Mouse (Mus musculus) midbrain, embryonic 12.5 days (tissue): ENCODE data around the gene Mcu. TPM values are rescaled to one million over a fixed set of nuclear protein-coding genes. Genes with fewer than 3 reads are reported as not detected.

Source experiments
- ATAC-seq: fragments of 200-750 bp; cut with Nextera tagmentation; 2 replicates; pipeline ENCODE4 v1.8.0; 2017; ENCODE audit warnings: low read depth, moderate TSS enrichment, moderate library complexity; ENCODE audit not compliant: low FRiP score
- H3K27ac ChIP-seq: fragments of 300-500 bp; sonication (generic); replicated peaks from 2 replicates; pipeline ENCODE4 v1.5.1; 2016; ENCODE audit warnings: mild to moderate bottlenecking
- H3K27me3 ChIP-seq: fragments of 300-500 bp; sonication (generic); 2 replicates; pipeline ENCODE4 v1.6.1; 2016; ENCODE audit warnings: mild to moderate bottlenecking
- H3K36me3 ChIP-seq: fragments of 300-500 bp; sonication (generic); 2 replicates; pipeline ENCODE4 v1.6.1; 2016
- H3K4me1 ChIP-seq: fragments of 300-500 bp; sonication (generic); 2 replicates; pipeline ENCODE4 v1.6.1; 2016
- H3K4me2 ChIP-seq: fragments of 300-500 bp; sonication (generic); replicated peaks from 2 replicates; pipeline ENCODE4 v1.6.1; 2016; ENCODE audit warnings: mild to moderate bottlenecking, moderate library complexity
- H3K4me3 ChIP-seq: fragments of 300-500 bp; sonication (generic); 2 replicates; pipeline ENCODE4 v1.5.1; 2016; ENCODE audit warnings: mild to moderate bottlenecking
- H3K9ac ChIP-seq: fragments of 300-500 bp; sonication (generic); replicated peaks from 2 replicates; pipeline ENCODE4 v1.6.1; 2016; ENCODE audit warnings: mild to moderate bottlenecking, moderate library complexity
- H3K9me3 ChIP-seq: fragments of 300-500 bp; sonication (generic); 2 replicates; pipeline ENCODE4 v1.6.1; 2016; ENCODE audit warnings: mild to moderate bottlenecking
- WGBS: fragments of 180-500 bp; shearing (Covaris S2); methylation state at CpG from one replicate; pipeline ENCODE4 v1.1.7; 2016; 5-methylcytosine and 5-hydroxymethylcytosine counted together
- polyA plus RNA-seq: library from polyadenylated mRNA; unstranded; fragments of >200 nt; fragmentation: Nextera tagmentation; extraction: Ambion mirVana; gene quantifications from 2 replicates; pipeline ENCODE4 v1.2.1, GENCODE M21; 2016

The Mcu gene
- polyA plus RNA-seq, 1 experiment from 2014 or later, result 21.1 TPM

DNA sequence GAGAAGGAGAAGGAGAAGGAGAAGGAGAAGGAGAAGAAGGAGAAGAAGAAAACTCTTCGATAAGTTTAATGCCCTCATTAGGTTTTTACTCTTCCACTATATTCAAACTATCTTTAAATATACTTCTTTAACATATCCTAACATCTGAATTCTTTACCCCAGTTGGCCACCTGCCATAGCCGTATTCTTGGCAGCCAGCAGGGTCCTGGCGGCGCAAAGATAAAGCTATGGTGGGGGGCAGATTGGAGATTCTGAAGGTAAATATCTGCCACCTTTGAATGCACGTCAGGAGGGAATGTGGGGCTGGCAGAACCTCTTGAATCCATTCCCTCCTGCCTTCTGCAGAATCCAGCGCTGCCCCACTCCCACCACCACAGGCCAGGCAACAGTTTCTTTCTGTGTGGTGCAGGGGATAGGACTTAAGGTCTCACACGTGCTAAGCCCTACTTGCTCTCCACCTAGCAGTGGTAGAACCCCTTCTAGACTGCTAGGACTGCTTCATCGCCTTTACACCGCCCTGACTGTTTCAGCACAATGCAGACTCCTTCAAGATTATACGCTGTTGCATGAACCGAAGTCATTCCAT lies 11.5 kb downstream of the Mcu start:
- no peaks in the 10 kb centered on the region for H3K27me3 ChIP-seq
- no peak overlapping the region for H3K9ac ChIP-seq
- WGBS, result 88% methylated on average over 11 of the region's 11 CpGs
- no peak overlapping the region for H3K4me3 ChIP-seq
- no peak overlapping the region for H3K4me2 ChIP-seq
- no peak overlapping the region for H3K27ac ChIP-seq
- ATAC-seq, result no peak
- no peaks in the 10 kb centered on the region for H3K9me3 ChIP-seq
- no peaks in the 10 kb centered on the region for H3K36me3 ChIP-seq
- no peaks in the 10 kb centered on the region for H3K4me1 ChIP-seq

- Histone ChIP-seq H3K27me3 (no peaks in the 10 kb centered on the region), H3K9me3 (no peaks in the 10 kb centered on the region), H3K4me1 (no peaks in the 10 kb centered on the region), H3K9ac (no peak overlapping the region), H3K4me2 (no peak overlapping the region), H3K27ac (no peak overlapping the region), H3K4me3 (no peak overlapping the region), H3K36me3 (no peaks in the 10 kb centered on the region)
- ATAC-seq, result no peak
- WGBS, result 64% methylated on average over 5 of the region's 5 CpGs
These were observed 12.6 kb downstream of the Mcu start for GRCm38 (mm10) chr10:59603843-59604242.

DNA sequence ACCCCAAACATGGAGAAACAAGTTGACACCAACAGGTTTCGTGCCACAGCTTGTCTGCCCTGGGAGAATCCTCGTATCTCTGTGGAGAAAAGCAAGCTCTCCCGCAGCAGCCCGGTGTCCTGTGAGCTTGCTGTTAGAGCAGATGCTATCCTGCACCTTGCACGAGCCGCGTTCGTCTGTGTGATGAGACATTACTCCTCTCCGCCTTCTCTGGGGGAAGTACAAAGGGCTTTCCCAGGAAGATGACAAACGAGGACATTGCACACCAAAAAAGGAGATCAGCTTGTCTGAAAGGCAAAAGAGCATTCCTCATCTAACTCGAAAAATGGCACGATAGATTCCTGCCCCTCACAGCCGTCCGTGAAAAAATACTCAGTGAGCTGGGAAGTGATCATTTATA lies 13.6 kb downstream of the Mcu start:
- H3K27me3 ChIP-seq, result no peaks in the 10 kb centered on the region
- no peak overlapping the region for H3K9ac ChIP-seq
- no peak overlapping the region for H3K4me2 ChIP-seq
- ATAC-seq, result no peak
- H3K36me3 ChIP-seq, result no peaks in the 10 kb centered on the region
- H3K4me1 ChIP-seq, result no peaks in the 10 kb centered on the region
- no peaks in the 10 kb centered on the region for H3K9me3 ChIP-seq
- H3K27ac ChIP-seq, result no peak overlapping the region
- WGBS, result 81% methylated on average over 14 of the region's 14 CpGs
- H3K4me3 ChIP-seq, result no peak overlapping the region

DNA sequence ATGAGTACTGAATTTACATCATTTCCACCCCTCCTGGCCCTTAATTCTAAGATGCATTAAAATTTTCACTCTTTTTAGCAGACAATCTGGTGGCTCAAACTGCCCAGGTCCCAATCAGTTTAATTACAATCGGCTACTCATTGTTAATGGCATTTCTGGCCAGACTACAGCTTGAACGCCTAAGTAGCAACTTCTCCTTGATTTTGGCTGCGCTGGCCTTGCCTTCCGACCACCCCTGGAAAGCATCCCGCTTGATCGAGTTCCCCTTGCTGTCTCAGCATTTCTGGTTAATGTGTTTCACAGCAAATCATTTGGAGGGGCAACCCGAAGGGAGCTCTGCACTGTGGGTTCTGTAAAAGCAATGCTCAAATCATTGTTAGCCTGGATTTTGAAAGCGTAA lies 14.4 kb downstream of the Mcu start:
- Histone ChIP-seq H3K27me3 (no peaks in the 10 kb centered on the region), H3K27ac (no peak overlapping the region), H3K9me3 (no peaks in the 10 kb centered on the region), H3K36me3 (no peaks in the 10 kb centered on the region), H3K4me1 (no peaks in the 10 kb centered on the region), H3K4me2 (no peak overlapping the region), H3K9ac (no peak overlapping the region), H3K4me3 (no peak overlapping the region)
- ATAC-seq, result no peak
- 83% methylated on average over 8 of the region's 8 CpGs for WGBS

GRCm38 (mm10) chr10:59600516-59600915 lies 16.0 kb downstream of the Mcu start:
- ATAC-seq, result no peak
- no peaks in the 10 kb centered on the region for H3K4me1 ChIP-seq
- no peaks in the 10 kb centered on the region for H3K9me3 ChIP-seq
- H3K4me3 ChIP-seq, result no peak overlapping the region
- H3K4me2 ChIP-seq, result no peak overlapping the region
- H3K9ac ChIP-seq, result no peak overlapping the region
- WGBS, result 91% methylated on average over 8 of the region's 8 CpGs
- no peak overlapping the region for H3K27ac ChIP-seq
- H3K36me3 ChIP-seq, result no peaks in the 10 kb centered on the region
- H3K27me3 ChIP-seq, result no peaks in the 10 kb centered on the region

- no peaks in the 10 kb centered on the region for H3K9me3 ChIP-seq
- WGBS, result 80% methylated on average over 13 of the region's 13 CpGs
- no peaks in the 10 kb centered on the region for H3K4me1 ChIP-seq
- H3K4me2 ChIP-seq, result no peak overlapping the region
- no peaks in the 10 kb centered on the region for H3K27me3 ChIP-seq
- H3K36me3 ChIP-seq, result no peaks in the 10 kb centered on the region
- no peak for ATAC-seq
- no peak overlapping the region for H3K27ac ChIP-seq
- no peak overlapping the region for H3K9ac ChIP-seq
- no peak overlapping the region for H3K4me3 ChIP-seq
These were observed 22.5 kb downstream of the Mcu start for GRCm38 (mm10) chr10:59593826-59594570.

- no peaks in the 10 kb centered on the region for H3K27me3 ChIP-seq
- WGBS, result 89% methylated on average over 9 of the region's 9 CpGs
- H3K4me2 ChIP-seq, result no peak overlapping the region
- no peak overlapping the region for H3K9ac ChIP-seq
- no peak overlapping the region for H3K27ac ChIP-seq
- no peak overlapping the region for H3K4me3 ChIP-seq
- ATAC-seq, result no peak
- no peaks in the 10 kb centered on the region for H3K9me3 ChIP-seq
- H3K4me1 ChIP-seq, result no peaks in the 10 kb centered on the region
- H3K36me3 ChIP-seq, result no peaks in the 10 kb centered on the region
These were observed 25.9 kb downstream of the Mcu start for GRCm38 (mm10) chr10:59590606-59591005.

DNA sequence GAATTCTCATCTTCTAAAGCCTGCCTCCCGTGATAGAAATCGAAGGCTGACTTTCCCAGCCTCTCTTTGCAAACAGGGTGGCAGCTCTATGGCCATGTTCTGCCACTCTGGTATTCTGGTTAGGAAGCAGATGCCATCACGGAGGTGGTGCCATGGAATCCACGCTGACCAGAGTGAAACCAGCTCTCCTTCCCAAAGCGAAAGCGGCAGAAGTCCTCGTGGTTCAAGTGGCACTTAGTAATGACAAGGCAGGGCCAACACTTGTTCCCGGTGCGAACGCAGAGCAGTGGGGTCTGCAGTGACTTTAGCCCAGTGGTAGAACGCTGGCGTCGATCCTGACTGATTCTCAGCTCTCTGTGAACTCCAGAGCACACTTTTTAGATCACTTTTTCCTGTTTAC lies 26.6 kb downstream of the Mcu start:
- no peaks in the 10 kb centered on the region for H3K27me3 ChIP-seq
- no peak for ATAC-seq
- 93% methylated on average over 13 of the region's 13 CpGs for WGBS
- no peak overlapping the region for H3K9ac ChIP-seq
- H3K9me3 ChIP-seq, result no peaks in the 10 kb centered on the region
- H3K36me3 ChIP-seq, result no peaks in the 10 kb centered on the region
- H3K4me1 ChIP-seq, result no peaks in the 10 kb centered on the region
- no peak overlapping the region for H3K4me2 ChIP-seq
- no peak overlapping the region for H3K27ac ChIP-seq
- no peak overlapping the region for H3K4me3 ChIP-seq

- WGBS, result 92% methylated on average over 7 of the region's 7 CpGs
- H3K4me1 ChIP-seq, result no peaks in the 10 kb centered on the region
- H3K4me3 ChIP-seq, result no peak overlapping the region
- H3K27ac ChIP-seq, result no peak overlapping the region
- H3K4me2 ChIP-seq, result no peak overlapping the region
- no peak for ATAC-seq
- H3K36me3 ChIP-seq, result no peaks in the 10 kb centered on the region
- H3K27me3 ChIP-seq, result no peaks in the 10 kb centered on the region
- no peaks in the 10 kb centered on the region for H3K9me3 ChIP-seq
- H3K9ac ChIP-seq, result no peak overlapping the region
These were observed 27.1 kb downstream of the Mcu start for GRCm38 (mm10) chr10:59589420-59589819.

- Histone ChIP-seq H3K4me1 (no peaks in the 10 kb centered on the region), H3K9ac (no peak overlapping the region), H3K27ac (no peak overlapping the region), H3K36me3 (0 out of 2 replicates have a peak, but pooled peaks cover 3% of the 10 kb centered on the region), H3K4me3 (no peak overlapping the region), H3K9me3 (no peaks in the 10 kb centered on the region), H3K4me2 (no peak overlapping the region), H3K27me3 (no peaks in the 10 kb centered on the region)
- ATAC-seq, result no peak
- 92% methylated on average over 7 of the region's 7 CpGs for WGBS
These were observed 28.4 kb downstream of the Mcu start for GRCm38 (mm10) chr10:59588135-59588534.

GRCm38 (mm10) chr10:59586821-59587220 lies 29.7 kb downstream of the Mcu start:
- WGBS, result 94% methylated on average over 15 of the region's 15 CpGs
- H3K36me3 ChIP-seq, result 0 out of 2 replicates have a peak, but pooled peaks cover 6% of the 10 kb centered on the region
- H3K4me2 ChIP-seq, result no peak overlapping the region
- no peak overlapping the region for H3K9ac ChIP-seq
- ATAC-seq, result no peak
- no peak overlapping the region for H3K4me3 ChIP-seq
- H3K27me3 ChIP-seq, result no peaks in the 10 kb centered on the region
- no peaks in the 10 kb centered on the region for H3K4me1 ChIP-seq
- H3K9me3 ChIP-seq, result no peaks in the 10 kb centered on the region
- no peak overlapping the region for H3K27ac ChIP-seq

- no peak for ATAC-seq
- Histone ChIP-seq H3K27ac (no peak overlapping the region), H3K4me3 (no peak overlapping the region), H3K9ac (no peak overlapping the region), H3K27me3 (no peaks in the 10 kb centered on the region), H3K4me1 (peaks cover 5% of the 10 kb centered on the region; the same call in 1 of the 2 replicates), H3K4me2 (no peak overlapping the region), H3K9me3 (no peaks in the 10 kb centered on the region), H3K36me3 (0 out of 2 replicates have a peak, but pooled peaks cover 6% of the 10 kb centered on the region)
- 86% methylated on average over 5 of the region's 5 CpGs for WGBS
These were observed 30.9 kb downstream of the Mcu start for GRCm38 (mm10) chr10:59585621-59586020.
